Mouse (Mus musculus) midbrain, embryonic 16.5 days (tissue): ENCODE data around the gene Knl1. TPM values are rescaled to one million over a fixed set of nuclear protein-coding genes. Genes with fewer than 3 reads are reported as not detected.

Experiments
- ATAC-seq: fragments of 200-750 bp; cut with Nextera tagmentation; 2 replicates; pipeline ENCODE4 v1.8.0; 2017; ENCODE audit warnings: moderate TSS enrichment
- H3K27ac ChIP-seq: fragments of 300-500 bp; sonication (generic); 2 replicates; pipeline ENCODE4 v1.5.1; 2014; ENCODE audit warnings: mild to moderate bottlenecking, low read length, mixed read lengths
- H3K27me3 ChIP-seq: fragments of 300-500 bp; sonication (generic); 2 replicates; pipeline ENCODE4 v1.6.1; 2014; ENCODE audit warnings: low read depth, low read length, mixed read lengths; ENCODE audit not compliant: control insufficient read depth, insufficient read depth
- H3K36me3 ChIP-seq: fragments of 300-500 bp; sonication (generic); 2 replicates; pipeline ENCODE4 v1.6.1; 2014; ENCODE audit warnings: mild to moderate bottlenecking, low read length, moderate library complexity, mixed read lengths; ENCODE audit not compliant: control insufficient read depth, insufficient read depth
- H3K4me1 ChIP-seq: fragments of 300-500 bp; sonication (generic); 2 replicates; pipeline ENCODE4 v1.6.1; 2014; ENCODE audit warnings: mild to moderate bottlenecking, low read length, mixed read lengths; ENCODE audit not compliant: control insufficient read depth, insufficient read depth
- H3K4me2 ChIP-seq: fragments of 300-500 bp; sonication (generic); 2 replicates; pipeline ENCODE4 v1.6.1; 2014; ENCODE audit warnings: mild to moderate bottlenecking, low read length, mixed read lengths
- H3K4me3 ChIP-seq: fragments of 300-500 bp; sonication (generic); 2 replicates; pipeline ENCODE4 v1.5.1; 2014; ENCODE audit warnings: low read depth, mild to moderate bottlenecking, low read length, moderate library complexity, mixed read lengths
- H3K9ac ChIP-seq: fragments of 300-500 bp; sonication (generic); 2 replicates; pipeline ENCODE4 v1.6.1; 2014; ENCODE audit warnings: low read depth, low read length, mixed read lengths
- H3K9me3 ChIP-seq: fragments of 300-500 bp; sonication (generic); replicated peaks from 2 replicates; pipeline ENCODE4 v1.6.1; 2014; ENCODE audit warnings: mild to moderate bottlenecking, low read length, mixed read lengths; ENCODE audit not compliant: control insufficient read depth, poor library complexity, severe bottlenecking
- WGBS: fragments of 180-500 bp; shearing (Covaris S2); extraction: QIAGEN DNeasy Blood & Tissue Kit; methylation state at CpG from one replicate; pipeline ENCODE4 v1.1.7; 2014; 5-methylcytosine and 5-hydroxymethylcytosine counted together
- polyA plus RNA-seq: library from polyadenylated mRNA; unstranded; fragments of >200 nt; fragmentation: Nextera tagmentation; extraction: Ambion mirVana; gene quantifications from 2 replicates; pipeline ENCODE4 v1.2.1, GENCODE M21; 2015

Gene Knl1
- polyA plus RNA-seq, 1 experiment from 2014 or later: 4.5 TPM

DNA sequence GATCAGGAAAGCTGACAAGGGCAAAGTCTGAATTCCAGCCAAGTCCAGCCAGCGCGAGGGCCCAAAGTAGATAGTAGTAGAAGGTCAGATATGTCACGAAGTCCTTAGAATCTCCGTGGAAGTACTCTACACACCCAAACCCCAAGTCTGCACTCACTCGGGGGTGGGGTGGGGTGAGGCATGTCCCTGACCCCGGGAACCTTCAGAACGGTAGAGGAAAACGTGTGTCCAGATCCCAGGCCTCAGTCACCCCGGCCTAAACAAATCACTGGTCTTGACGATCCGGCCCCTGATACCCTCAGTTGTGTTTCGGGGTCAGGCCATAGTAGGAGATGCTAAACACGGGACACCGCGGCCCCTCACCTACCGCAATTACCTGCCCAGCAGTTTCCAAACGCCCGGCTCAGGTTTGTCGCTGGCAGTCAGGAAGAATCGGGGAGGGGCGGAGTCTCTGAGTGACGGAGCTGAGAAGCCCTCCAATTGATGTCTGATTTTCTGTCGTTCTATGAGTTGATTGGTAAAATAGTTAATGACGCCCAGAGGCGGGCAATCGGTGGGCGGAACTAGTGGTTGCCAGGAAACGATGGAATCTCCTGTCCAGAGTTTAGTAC is 17.9 kb upstream of the Knl1 start, which contains the start of gene Ccdc32:
TSS of gene Ccdc32 (minus strand) at position 453 of the 611 bp plus-strand sequence.
- WGBS: under 1% methylated on average over 28 of the region's 28 CpGs
- Histone ChIP-seq H3K36me3 (no peaks in the 10 kb centered on the region), H3K27ac (no peak within 1 kb of the TSS), H3K27me3 (no peaks in the 10 kb centered on the region), H3K4me2 (peak within 1 kb of the TSS; percentile 85), H3K9me3 (no peaks in the 10 kb centered on the region), H3K9ac (peak within 1 kb of the TSS; percentile 64), H3K4me1 (peaks cover 15% of the 10 kb centered on the region), H3K4me3 (peak within 1 kb of the TSS; percentile 56)
- peak; percentile 97 for ATAC-seq

DNA sequence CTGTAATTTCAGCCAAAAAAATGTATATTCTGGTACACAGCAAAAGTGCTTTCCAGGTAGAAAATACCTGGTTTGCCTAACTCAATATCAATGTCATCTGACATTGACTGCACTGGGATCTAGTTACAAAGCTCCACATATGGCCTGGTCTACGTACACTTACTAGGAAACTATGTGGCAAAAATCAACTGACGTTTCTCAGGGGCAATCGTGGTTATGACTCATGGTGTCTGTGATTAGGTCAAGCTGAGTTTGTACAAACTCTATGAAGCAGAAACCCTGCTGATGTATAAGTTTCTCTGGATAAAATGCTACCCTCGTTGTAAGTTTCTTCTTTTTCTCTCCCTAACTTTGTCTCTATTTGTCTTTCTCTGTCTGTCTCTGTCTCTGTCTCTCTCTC is 14.7 kb upstream of the Knl1 start:
- Histone ChIP-seq H3K27me3 (no peaks in the 10 kb centered on the region), H3K9ac (no peak overlapping the region), H3K4me3 (no peak overlapping the region), H3K36me3 (no peaks in the 10 kb centered on the region; the same call in 1 of the 2 replicates), H3K27ac (no peak overlapping the region), H3K4me2 (no peak overlapping the region), H3K4me1 (peaks cover 22% of the 10 kb centered on the region), H3K9me3 (no peaks in the 10 kb centered on the region)
- no peak for ATAC-seq
- 68% methylated on average over 4 of the region's 4 CpGs for WGBS

GRCm38 (mm10) chr2:119034656-119035396 is 12.1 kb upstream of the Knl1 start, which contains the start of gene Rpusd2:
Rpusd2 (plus strand) TSS chr2:119034790.
- peak; percentile 94 for ATAC-seq
- H3K4me3 ChIP-seq: peak within 1 kb of the TSS; percentile 95
- WGBS: under 1% methylated on average over 49 of the region's 49 CpGs
- peak within 1 kb of the TSS; percentile 81 for H3K9ac ChIP-seq
- H3K36me3 ChIP-seq: peaks cover 4% of the 10 kb centered on the region
- H3K4me2 ChIP-seq: peak within 1 kb of the TSS; percentile 69
- H3K9me3 ChIP-seq: no peaks in the 10 kb centered on the region
- H3K4me1 ChIP-seq: peaks cover 9% of the 10 kb centered on the region
- H3K27ac ChIP-seq: peak within 1 kb of the TSS; percentile 86
- H3K27me3 ChIP-seq: no peaks in the 10 kb centered on the region

DNA sequence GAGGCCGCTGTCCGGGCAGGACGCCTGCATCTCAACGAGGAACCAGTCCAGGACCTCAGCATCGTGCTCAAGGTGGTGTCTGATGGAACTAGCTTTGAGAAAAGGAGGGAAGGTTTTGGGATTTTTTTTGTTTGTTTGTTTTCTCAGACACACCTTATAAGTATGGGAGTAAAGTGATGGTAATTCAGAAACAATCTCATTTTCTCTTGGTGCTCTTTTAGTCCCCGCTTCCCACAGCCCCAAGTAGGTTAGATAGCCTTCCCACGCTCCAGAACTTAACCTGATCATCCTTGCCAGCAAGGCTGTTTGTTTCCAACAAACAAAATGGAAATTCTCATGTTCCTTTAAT is 11.5 kb upstream of the Knl1 start:
- WGBS: 6% methylated on average over 7 of the region's 7 CpGs
- H3K9me3 ChIP-seq: no peaks in the 10 kb centered on the region
- H3K9ac ChIP-seq: peak overlapping the region; percentile 81
- H3K27me3 ChIP-seq: no peaks in the 10 kb centered on the region
- peaks cover 9% of the 10 kb centered on the region for H3K4me1 ChIP-seq
- ATAC-seq: no peak
- H3K4me2 ChIP-seq: peak overlapping the region; percentile 69
- peak overlapping the region; percentile 95 for H3K4me3 ChIP-seq
- peak overlapping the region; percentile 86 for H3K27ac ChIP-seq
- peaks cover 4% of the 10 kb centered on the region for H3K36me3 ChIP-seq

GRCm38 (mm10) chr2:119040882-119041281 is 6.0 kb upstream of the Knl1 start:
- Histone ChIP-seq H3K27ac (no peak overlapping the region), H3K9me3 (no peaks in the 10 kb centered on the region), H3K36me3 (peaks cover 4% of the 10 kb centered on the region), H3K27me3 (no peaks in the 10 kb centered on the region), H3K4me3 (no peak overlapping the region), H3K9ac (no peak overlapping the region), H3K4me1 (peaks cover under 1% of the 10 kb centered on the region; the same call in 1 of the 2 replicates), H3K4me2 (no peak overlapping the region)
- no peak for ATAC-seq
- WGBS: 55% methylated on average over 4 of the region's 4 CpGs

DNA sequence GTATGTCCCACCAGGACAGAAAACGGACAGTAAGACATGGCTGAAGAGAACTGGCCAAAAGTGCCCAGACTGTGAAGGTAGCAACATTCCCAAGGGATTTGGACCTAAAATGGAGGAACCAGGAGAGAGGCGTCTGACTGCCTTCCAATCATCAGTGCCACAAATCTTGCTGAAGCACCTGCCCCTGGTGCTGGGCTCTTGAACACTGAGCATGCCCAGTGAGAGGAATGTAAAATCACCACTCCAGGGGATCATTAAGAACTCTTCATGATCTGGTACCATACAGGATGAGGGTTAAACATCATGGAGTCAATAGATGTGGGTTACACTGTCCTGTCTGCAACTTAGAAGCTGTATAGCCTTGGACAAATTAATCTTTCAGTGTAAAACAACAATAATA is 1.8 kb upstream of the Knl1 start:
- Histone ChIP-seq H3K4me3 (no peak overlapping the region), H3K36me3 (no peaks in the 10 kb centered on the region), H3K27me3 (no peaks in the 10 kb centered on the region), H3K9me3 (no peaks in the 10 kb centered on the region), H3K9ac (no peak overlapping the region), H3K27ac (no peak overlapping the region), H3K4me2 (no peak overlapping the region), H3K4me1 (peaks cover 6% of the 10 kb centered on the region)
- WGBS: 72% methylated on average over 2 of the region's 2 CpGs
- ATAC-seq: no peak

DNA sequence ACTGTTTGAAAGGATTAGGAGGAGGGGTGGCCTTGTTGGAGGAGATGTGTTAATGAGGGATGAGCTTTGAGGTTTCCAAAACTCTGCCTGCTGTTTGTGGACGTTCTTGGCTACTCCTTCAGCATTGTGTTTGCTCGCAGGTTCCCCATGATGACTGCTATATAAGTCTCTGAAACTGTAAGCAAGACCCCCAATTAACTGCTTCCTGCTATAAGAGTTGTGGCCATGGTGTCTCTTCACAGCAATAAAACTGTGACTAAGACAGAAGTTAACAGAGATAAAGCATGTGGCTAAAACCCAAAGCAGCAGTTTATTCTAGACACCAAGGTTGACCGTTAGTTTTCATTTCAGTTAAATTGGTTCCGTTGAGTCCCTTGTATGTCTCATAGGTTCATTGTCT is 930 bp downstream of the Knl1 start:
- no peaks in the 10 kb centered on the region for H3K27me3 ChIP-seq

GRCm38 (mm10) chr2:119050132-119050650 is 3.3 kb downstream of the Knl1 start:
- ATAC-seq: no peak
- Histone ChIP-seq H3K36me3 (no peaks in the 10 kb centered on the region), H3K4me3 (no peak overlapping the region), H3K4me1 (peaks cover 6% of the 10 kb centered on the region), H3K9me3 (no peaks in the 10 kb centered on the region), H3K27ac (no peak overlapping the region), H3K9ac (no peak overlapping the region), H3K27me3 (no peaks in the 10 kb centered on the region), H3K4me2 (no peak overlapping the region)
- WGBS: 91% methylated on average over 4 of the region's 4 CpGs

More for the DNA sequence above, 930 bp downstream of the Knl1 start:
- Histone ChIP-seq H3K4me3 (peak overlapping the region; percentile 55), H3K9me3 (no peaks in the 10 kb centered on the region), H3K27ac (no peak overlapping the region), H3K4me2 (peak overlapping the region; percentile 76), H3K36me3 (no peaks in the 10 kb centered on the region), H3K4me1 (peaks cover 6% of the 10 kb centered on the region), H3K9ac (peak overlapping the region; percentile 58)
- WGBS: 17% methylated on average over 4 of the region's 4 CpGs
- no peak for ATAC-seq

- 99% methylated on average over 2 of the region's 2 CpGs for WGBS
- H3K27me3 ChIP-seq: no peaks in the 10 kb centered on the region
- H3K4me1 ChIP-seq: no peaks in the 10 kb centered on the region
- no peak overlapping the region for H3K9ac ChIP-seq
- H3K27ac ChIP-seq: no peak overlapping the region
- no peak overlapping the region for H3K4me2 ChIP-seq
- H3K36me3 ChIP-seq: no peaks in the 10 kb centered on the region
- ATAC-seq: no peak
- no peaks in the 10 kb centered on the region for H3K9me3 ChIP-seq
- no peak overlapping the region for H3K4me3 ChIP-seq
Observed at GRCm38 (mm10) chr2:119060139-119060538, 13.2 kb downstream of the Knl1 start.
